Mouse (Mus musculus): ENCODE data around the gene Ceacam19.

DNA sequence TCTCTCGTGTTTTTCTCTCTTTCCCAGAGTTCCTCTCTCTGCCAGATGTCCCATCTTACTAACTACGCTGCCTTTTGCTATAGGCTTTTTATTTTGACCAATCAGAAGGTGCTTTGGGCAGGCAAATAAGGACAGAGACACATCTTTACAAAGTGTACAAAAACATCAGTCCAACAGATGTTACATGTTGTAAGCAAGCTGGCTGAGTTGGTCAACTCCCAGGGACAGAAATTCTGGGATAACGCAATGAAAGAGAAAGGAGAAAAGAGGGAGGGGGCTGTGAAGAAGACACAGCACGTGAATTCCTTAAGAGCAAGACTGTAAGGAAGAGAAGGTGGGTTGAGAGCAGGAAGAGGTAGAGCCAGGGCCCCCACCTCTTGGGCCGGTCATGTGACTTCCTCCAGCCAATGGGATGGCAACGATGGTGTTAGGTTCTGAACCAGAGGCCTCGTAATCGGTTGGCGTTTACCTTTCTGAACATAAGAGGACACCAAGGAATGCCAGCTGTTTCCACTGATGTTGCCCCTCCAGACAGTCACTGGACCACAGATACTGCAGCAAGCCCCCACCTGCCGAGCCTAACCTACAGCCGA, 49.6 kb upstream of the Ceacam19 start:
- TF ChIP-seq CTCF (IDR thresholded peaks at IDR 0.05; ENCODE audit: low read depth) (no peak), EP300 (optimal IDR thresholded peaks at IDR 0.05) (no peak)

Measured in stomach, postnatal 0 days (tissue).